Mouse (Mus musculus) v-Abl transformed pro-B cells (cell line): ENCODE measurements around the gene Aifm3.

ENCODE experiments used
- in situ Hi-C, 2 experiments: fragments of 400-800 bp; cut with MboI; formaldehyde crosslinking; loops; one replicate each; pipeline ENCODE4 v1.15.1; 2025; ENCODE audit not compliant: unreplicated experiment in 2 of 2

Gene Aifm3

DNA sequence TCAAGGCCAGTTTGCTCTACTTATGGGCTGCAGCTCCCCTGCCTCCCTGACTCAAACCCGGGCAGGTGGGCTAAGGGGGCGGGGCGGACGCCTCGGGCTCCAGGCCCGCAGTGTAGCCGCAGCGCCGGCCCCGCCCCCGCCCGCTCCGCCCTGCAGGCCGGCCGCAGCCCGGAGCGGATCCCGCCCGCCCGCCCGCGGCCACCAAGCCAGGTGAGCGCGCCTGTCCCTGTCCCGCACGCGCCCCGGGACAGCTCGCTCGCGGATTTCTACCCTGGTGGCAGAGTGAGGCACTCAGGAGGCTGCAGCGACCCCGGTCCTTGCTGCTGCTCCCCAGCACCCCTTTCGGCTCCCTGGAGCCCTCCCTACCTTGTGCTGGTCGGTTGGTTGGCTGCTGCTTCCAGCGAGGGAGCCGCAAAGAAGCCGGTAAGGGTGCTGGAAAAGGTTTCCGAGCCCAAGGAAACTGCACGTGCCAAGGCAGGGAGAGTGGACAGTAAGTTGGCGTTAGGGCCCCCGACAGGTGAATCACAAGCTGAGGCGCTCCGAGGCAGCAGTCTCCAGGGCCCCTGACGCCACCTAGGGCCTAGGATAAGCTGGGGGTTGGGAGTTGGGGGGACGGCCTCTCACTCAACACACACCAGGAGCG lies at the start of gene Aifm3:
Gene Aifm3 (plus strand): TSS at position 143 of the 643 bp plus-strand sequence.
- in situ Hi-C loops, result no loop called here

DNA sequence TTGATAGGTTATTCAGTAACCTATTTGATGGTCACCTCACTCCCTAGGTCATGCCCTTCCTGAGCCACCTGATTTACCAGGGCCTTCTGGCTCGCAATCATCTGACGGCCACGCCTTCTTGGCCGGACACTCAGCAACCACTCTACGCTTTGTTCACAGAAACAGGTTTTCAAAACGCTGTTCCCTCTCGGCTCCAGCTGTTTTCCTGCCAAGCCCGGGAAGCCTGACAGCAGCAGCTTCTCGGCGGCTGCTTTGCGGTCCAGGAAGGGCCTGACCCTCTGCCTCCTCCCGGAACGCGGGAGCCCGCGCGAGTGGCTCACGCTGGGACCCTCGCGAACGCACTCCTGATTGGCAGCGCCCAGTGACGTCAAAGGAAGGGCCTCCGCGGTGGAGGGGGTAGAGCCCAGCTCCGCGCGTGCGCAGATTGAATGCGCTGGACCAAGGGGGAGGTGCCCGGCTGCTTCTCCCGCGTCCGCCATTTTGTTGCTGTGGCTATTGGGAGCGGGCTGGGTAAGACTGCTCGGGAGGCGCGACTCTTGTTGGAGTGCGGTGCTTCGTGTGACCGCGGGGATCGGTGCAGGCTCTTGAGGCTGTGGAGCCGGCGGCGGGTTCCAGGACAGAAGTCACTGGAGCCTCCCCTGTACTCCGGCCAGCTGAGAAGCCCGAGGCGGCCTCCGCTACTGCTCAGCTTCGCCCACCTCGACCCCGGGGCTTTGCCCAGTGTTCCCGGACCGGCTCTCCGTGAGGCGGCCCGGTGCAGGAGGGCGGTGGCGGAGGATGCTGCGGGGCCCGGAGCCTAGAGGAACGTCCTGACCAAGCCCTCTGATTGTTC lies 37.7 kb upstream of the Aifm3 start, which contains the start of gene Crkl:
Gene Crkl (plus strand): TSS at position 447 of the 832 bp plus-strand sequence.
- in situ Hi-C loops, result loop anchor here in 1 of 2 experiments (10.0 kb wide), 1 partner anchor 47 kb away; the partner anchor contains the start of genes Pi4ka and Snap29

GRCm38 (mm10) chr16:17452373-17452715 lies 37.1 kb upstream of the Aifm3 start:
- in situ Hi-C loops, result loop anchor here in 1 of 2 experiments (10.0 kb wide), 1 partner anchor 48 kb away; the partner anchor contains the start of genes Pi4ka and Snap29

- in situ Hi-C loops, result loop anchor here in 1 of 2 experiments (10.0 kb wide), 1 partner anchor 52 kb away; the partner anchor contains the start of genes Pi4ka and Snap29
Measured at GRCm38 (mm10) chr16:17456901-17457300, 32.5 kb upstream of the Aifm3 start.

DNA sequence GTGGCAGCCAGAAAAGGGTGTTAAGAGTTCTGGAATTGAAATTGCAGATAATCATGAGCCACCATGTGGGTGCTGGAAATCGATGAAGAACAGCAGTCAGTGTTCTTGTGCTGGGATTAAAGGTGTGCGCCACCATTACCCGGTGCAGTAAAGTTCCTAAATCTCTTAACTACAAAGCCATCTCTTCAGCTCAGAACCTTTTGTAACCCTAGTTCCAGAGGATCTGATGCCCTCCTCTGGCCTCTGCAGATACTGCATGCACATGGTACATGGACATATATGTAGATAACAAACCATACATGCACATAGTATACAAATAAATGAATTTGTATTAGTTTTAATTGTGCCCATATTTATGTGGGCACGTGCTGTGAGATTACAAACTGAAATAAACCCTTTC lies 29.2 kb upstream of the Aifm3 start:
- in situ Hi-C loops, result loop anchor here in 1 of 2 experiments (5.0 kb wide), 1 partner anchor 58 kb away; no protein-coding TSS in a partner anchor

GRCm38 (mm10) chr16:17461596-17461995 lies 27.8 kb upstream of the Aifm3 start:
- in situ Hi-C loops, result loop anchor here in 1 of 2 experiments (5.0 kb wide), 1 partner anchor 59 kb away; no protein-coding TSS in a partner anchor

- in situ Hi-C loops, result loop anchor here in 1 of 2 experiments (5.0 kb wide), 1 partner anchor 61 kb away; no protein-coding TSS in a partner anchor
Measured at GRCm38 (mm10) chr16:17463184-17463583, 26.2 kb upstream of the Aifm3 start.

- in situ Hi-C loops, result no loop called here
Measured at GRCm38 (mm10) chr16:17466875-17467663, 22.3 kb upstream of the Aifm3 start.

GRCm38 (mm10) chr16:17472498-17472897 lies 16.9 kb upstream of the Aifm3 start:
- in situ Hi-C loops, result loop anchor here in 1 of 2 experiments (10.0 kb wide), 1 partner anchor 142 kb away; the partner anchor contains the start of gene Smpd4

- in situ Hi-C loops, result loop anchor here in 1 of 2 experiments (10.0 kb wide), 1 partner anchor 141 kb away; the partner anchor contains the start of gene Smpd4
Measured at GRCm38 (mm10) chr16:17474091-17474490, 15.3 kb upstream of the Aifm3 start.

DNA sequence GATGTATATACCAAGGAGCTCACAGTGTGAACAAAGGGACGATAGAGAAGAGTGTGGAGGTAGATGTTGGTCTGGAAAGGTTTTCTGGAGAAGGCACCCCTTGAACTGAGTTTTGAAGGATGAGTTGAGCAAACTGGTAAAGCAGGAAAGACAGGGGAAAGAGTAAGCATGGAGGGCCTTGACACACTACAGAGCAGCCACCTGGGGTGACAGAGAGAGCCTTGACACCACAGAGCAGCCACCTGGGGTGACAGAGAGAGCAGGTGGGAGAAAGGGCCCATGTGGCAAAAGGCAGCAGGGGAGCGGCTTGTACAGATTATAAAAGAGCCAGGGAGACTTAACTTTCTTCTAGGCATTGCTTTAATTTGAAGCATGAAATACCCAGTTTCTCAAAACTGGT lies 14.7 kb upstream of the Aifm3 start:
- in situ Hi-C loops, result loop anchor here in 1 of 2 experiments (10.0 kb wide), 1 partner anchor 140 kb away; the partner anchor contains the start of gene Smpd4

GRCm38 (mm10) chr16:17475326-17475725 lies 14.1 kb upstream of the Aifm3 start:
- in situ Hi-C loops, result loop anchor here in 1 of 2 experiments (10.0 kb wide), 1 partner anchor 139 kb away; the partner anchor contains the start of gene Smpd4

DNA sequence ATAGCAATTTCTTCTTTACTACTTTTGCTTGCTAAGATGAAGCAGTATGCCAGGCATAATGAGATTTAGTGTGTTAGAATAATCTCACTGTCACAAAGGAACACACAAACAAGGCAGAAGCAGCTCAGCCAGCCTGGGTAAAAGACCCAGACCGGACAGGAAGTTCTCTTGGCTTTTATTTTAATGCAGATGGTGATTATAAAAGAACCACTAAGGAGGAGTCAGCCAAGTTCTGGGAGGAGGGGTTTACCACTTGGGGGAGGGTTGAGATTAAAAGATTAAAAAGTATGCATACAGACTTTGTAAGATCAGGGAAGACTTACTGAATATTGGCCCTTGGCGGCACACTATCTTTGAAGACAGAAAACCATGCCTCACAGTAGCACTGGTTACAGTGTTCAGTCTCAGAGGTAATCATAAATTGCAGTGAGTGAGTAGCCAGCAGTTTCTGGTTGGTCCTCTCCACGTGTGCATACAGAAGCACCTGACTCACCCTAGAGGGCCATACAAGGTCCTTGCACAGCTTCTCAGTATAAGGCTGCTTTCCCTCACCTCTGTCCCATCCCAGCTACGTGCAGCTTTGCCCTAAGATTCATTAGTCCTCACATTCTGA lies 11.0 kb upstream of the Aifm3 start:
- in situ Hi-C loops, result loop anchor here in 1 of 2 experiments (10.0 kb wide), 1 partner anchor 136 kb away; the partner anchor contains the start of gene Smpd4

GRCm38 (mm10) chr16:17481465-17481864 lies 7.9 kb upstream of the Aifm3 start:
- in situ Hi-C loops, result no loop called here

DNA sequence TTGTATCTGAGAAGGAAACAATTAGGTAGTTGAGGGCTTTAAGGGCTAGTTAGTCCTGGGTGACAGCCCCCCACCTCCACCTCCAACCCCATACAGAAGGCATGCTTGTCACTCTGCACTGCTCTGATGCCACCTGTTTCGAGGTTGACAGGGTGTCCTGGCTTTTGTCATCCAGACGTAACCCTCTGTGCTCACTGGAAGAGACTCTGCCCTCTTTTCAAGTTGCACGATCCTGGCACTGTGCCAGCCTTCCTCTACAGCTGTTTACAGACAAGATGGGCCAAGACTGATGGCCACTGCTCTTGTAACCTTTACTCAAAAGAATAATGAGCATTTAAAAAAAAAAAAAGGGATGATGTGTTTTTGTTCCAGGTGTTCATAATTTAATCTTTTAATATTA lies 2.9 kb upstream of the Aifm3 start:
- in situ Hi-C loops, result no loop called here

DNA sequence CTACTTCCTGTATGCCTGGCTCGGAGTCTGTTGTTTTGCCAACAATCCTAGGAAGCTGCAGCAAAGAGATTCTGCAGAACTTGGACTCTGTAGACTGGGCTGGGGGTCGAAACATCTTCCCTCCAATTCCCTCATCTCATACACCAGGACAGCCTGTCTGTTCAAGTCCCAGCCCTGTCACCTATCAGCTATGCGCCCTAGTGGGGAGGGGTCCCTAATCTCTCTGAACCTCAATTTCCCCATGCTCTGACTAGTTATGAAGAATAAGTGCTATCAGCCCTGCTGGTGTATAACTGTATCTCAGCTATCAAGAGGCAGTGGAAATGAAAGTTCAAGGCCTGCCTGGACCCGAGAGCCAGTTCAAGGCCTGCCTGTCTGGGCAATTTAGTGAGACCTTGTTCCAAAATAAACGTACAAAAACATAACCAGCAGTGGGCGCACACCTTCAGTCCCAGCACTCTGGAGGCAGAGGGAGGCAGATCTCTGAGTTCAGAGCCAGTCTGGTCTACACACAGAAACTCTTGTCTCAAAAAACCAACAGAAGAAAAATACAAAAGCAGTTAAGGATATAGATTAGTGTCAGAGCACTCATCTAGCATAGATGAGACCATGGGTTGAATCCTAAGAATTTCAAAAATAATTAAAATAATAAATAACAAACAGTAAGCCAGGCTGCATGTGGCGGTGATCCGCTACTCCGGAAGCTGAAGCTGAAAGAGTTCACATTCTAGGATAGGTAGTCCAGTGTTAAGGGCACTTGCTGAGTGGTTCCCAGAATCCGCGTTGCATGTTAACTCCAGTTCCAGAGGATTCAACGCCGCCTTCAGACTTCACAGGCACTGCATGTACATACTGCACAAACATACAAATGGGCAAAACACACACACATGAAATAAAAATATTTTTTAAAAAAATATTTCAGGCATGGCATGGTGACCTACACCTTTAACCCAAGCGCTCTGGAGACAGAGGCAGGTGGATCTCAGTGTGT lies 638 bp upstream of the Aifm3 start:
- in situ Hi-C loops, result no loop called here

DNA sequence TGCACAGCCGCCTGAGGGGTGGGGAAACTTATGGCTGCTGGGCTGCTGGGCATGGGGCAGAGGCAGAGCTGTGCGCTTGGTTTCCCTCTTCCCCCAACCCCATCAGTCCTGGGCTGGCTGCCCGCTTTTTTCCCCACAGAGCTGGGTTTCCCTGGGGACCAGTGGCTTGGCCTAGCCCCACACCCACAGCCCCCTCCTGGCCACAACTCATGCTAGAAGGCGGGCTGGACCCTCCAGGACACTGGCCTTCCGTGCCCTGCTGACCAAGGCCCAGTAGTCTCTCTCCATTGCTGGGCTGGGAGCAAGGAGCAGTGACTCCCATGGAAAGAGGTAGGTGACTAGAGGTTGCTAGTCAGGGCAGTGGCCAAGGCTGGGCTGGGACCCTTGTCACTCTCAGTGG lies 1.7 kb downstream of the Aifm3 start:
- in situ Hi-C loops, result no loop called here

- in situ Hi-C loops, result no loop called here
Measured at GRCm38 (mm10) chr16:17491896-17492561, 2.6 kb downstream of the Aifm3 start.
